Mouse (Mus musculus) G1E (cell line): ENCODE data around the gene Pik3ca.

Experiments
- CTCF ChIP-seq: IDR thresholded peaks from 2 replicates; pipeline ENCODE4 v1.5.1; 2012; ENCODE audit warnings: low read depth, low read length, inconsistent platforms, mixed read lengths
- GATA1 ChIP-seq: IDR thresholded peaks from 2 replicates; pipeline ENCODE4 v1.6.1; 2012; ENCODE audit warnings: borderline replicate concordance, low read length, inconsistent platforms, mixed read lengths
- GATA2 ChIP-seq: IDR thresholded peaks from 2 replicates; pipeline ENCODE4 v1.6.1; 2012; ENCODE audit warnings: low read depth, low read length, inconsistent platforms, borderline replicate concordance
- POLR2AphosphoS5 ChIP-seq: IDR thresholded peaks from 2 replicates; pipeline ENCODE4 v1.6.1; 2012; ENCODE audit warnings: low read depth, low read length, inconsistent platforms; ENCODE audit not compliant: insufficient replicate concordance

GRCm38 (mm10) chr3:32393986-32394385 lies 3.5 kb upstream of the Pik3ca start:
- TF ChIP-seq CTCF (no peak), POLR2AphosphoS5 (no peak), GATA1 (no peak), GATA2 (no peak)
